Mouse (Mus musculus) limb, embryonic 13.5 days (tissue): ENCODE results near the gene Sfxn1. TPM values are rescaled to one million over a fixed set of nuclear protein-coding genes. Genes with fewer than 3 reads are reported as not detected.

Experiments used
- ATAC-seq: fragments of 200-750 bp; cut with Nextera tagmentation; 2 replicates; pipeline ENCODE4 v1.8.0; 2017; ENCODE audit warnings: low read depth, moderate number of reproducible peaks, moderate TSS enrichment; ENCODE audit not compliant: low FRiP score
- H3K27ac ChIP-seq: fragments of 300-500 bp; sonication (generic); 2 replicates; pipeline ENCODE4 v1.5.1; 2015; ENCODE audit warnings: inconsistent platforms, mild to moderate bottlenecking, moderate library complexity
- H3K27me3 ChIP-seq: fragments of 300-500 bp; sonication (generic); 2 replicates; pipeline ENCODE4 v1.6.1; 2015; ENCODE audit warnings: mild to moderate bottlenecking, inconsistent platforms
- H3K36me3 ChIP-seq: fragments of 300-500 bp; sonication (generic); 2 replicates; pipeline ENCODE4 v1.6.1; 2015; ENCODE audit warnings: inconsistent platforms, mild to moderate bottlenecking, moderate library complexity
- H3K4me1 ChIP-seq: fragments of 300-500 bp; sonication (generic); 2 replicates; pipeline ENCODE4 v1.6.1; 2015; ENCODE audit warnings: inconsistent platforms
- H3K4me2 ChIP-seq: fragments of 300-500 bp; sonication (generic); replicated peaks from 2 replicates; pipeline ENCODE4 v1.6.1; 2015; ENCODE audit warnings: inconsistent platforms, mild to moderate bottlenecking, moderate library complexity
- H3K4me3 ChIP-seq: fragments of 300-500 bp; sonication (generic); 2 replicates; pipeline ENCODE4 v1.5.1; 2015; ENCODE audit warnings: moderate library complexity, mild to moderate bottlenecking, inconsistent platforms
- H3K9ac ChIP-seq: fragments of 300-500 bp; sonication (generic); 2 replicates; pipeline ENCODE4 v1.6.1; 2015; ENCODE audit warnings: mild to moderate bottlenecking, inconsistent platforms
- H3K9me3 ChIP-seq: fragments of 300-500 bp; sonication (generic); 2 replicates; pipeline ENCODE4 v1.6.1; 2016; ENCODE audit warnings: inconsistent platforms
- WGBS: fragments of 180-500 bp; shearing (Covaris S2); methylation state at CpG from one replicate; pipeline ENCODE4 v1.1.7; 2015; 5-methylcytosine and 5-hydroxymethylcytosine counted together
- polyA plus RNA-seq: library from polyadenylated mRNA; unstranded; fragments of >200 nt; fragmentation: Nextera tagmentation; extraction: Ambion mirVana; gene quantifications from 2 replicates; pipeline ENCODE4 v1.2.1, GENCODE M21; 2015

Sfxn1 gene
- polyA plus RNA-seq, 1 experiment from 2014 or later, result 53.7 TPM

GRCm38 (mm10) chr13:54063292-54063691, 8.4 kb upstream of the Sfxn1 start:
- no peak overlapping the region for H3K27ac ChIP-seq
- no peak overlapping the region for H3K4me3 ChIP-seq
- WGBS, result 0% methylated on average over 3 of the region's 3 CpGs
- no peak overlapping the region for H3K4me2 ChIP-seq
- no peak for ATAC-seq
- no peaks in the 10 kb centered on the region for H3K4me1 ChIP-seq
- H3K27me3 ChIP-seq, result peaks cover 53% of the 10 kb centered on the region
- no peaks in the 10 kb centered on the region for H3K36me3 ChIP-seq
- no peaks in the 10 kb centered on the region for H3K9me3 ChIP-seq
- H3K9ac ChIP-seq, result no peak overlapping the region

GRCm38 (mm10) chr13:54066081-54066746, 5.5 kb upstream of the Sfxn1 start:
- Histone ChIP-seq H3K9ac (no peak overlapping the region), H3K27me3 (peaks cover 55% of the 10 kb centered on the region), H3K4me3 (no peak overlapping the region), H3K4me1 (no peaks in the 10 kb centered on the region), H3K9me3 (0 out of 2 replicates have a peak, but pooled peaks cover 4% of the 10 kb centered on the region), H3K36me3 (no peaks in the 10 kb centered on the region), H3K4me2 (no peak overlapping the region), H3K27ac (no peak overlapping the region)
- no peak for ATAC-seq
- WGBS, result 83% methylated on average over 3 of the region's 3 CpGs

GRCm38 (mm10) chr13:54067617-54068166, 4.0 kb upstream of the Sfxn1 start:
- ATAC-seq, result no peak
- WGBS, result 42% methylated on average over 6 of the region's 6 CpGs
- Histone ChIP-seq H3K4me1 (peaks cover 8% of the 10 kb centered on the region), H3K27ac (no peak overlapping the region), H3K4me3 (no peak overlapping the region), H3K9me3 (0 out of 2 replicates have a peak, but pooled peaks cover 4% of the 10 kb centered on the region), H3K27me3 (peaks cover 44% of the 10 kb centered on the region), H3K4me2 (no peak overlapping the region), H3K36me3 (no peaks in the 10 kb centered on the region), H3K9ac (no peak overlapping the region)

DNA sequence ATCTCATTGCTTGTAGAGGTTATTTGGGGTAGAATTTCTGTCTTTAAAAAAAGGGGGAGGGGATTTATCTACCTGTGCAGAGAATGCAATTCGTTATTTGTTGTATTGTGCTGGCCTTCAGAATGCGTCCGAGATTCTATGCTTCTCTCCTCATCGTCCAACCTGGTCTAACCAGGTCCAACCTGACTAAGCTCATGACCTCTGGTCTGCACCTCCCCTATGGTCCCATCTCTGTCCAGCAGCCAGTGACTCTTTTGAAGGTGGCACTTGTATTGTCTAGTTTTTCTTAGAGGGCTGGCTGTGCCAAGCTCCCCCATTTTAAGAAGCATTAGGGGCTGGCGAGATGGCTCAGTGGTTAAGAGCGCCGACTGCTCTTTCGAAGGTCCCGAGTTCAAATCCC, 658 bp upstream of the Sfxn1 start:
- WGBS, result 90% methylated on average over 9 of the region's 9 CpGs
- Histone ChIP-seq H3K4me2 (no peak overlapping the region), H3K9ac (no peak overlapping the region), H3K27me3 (peaks cover 22% of the 10 kb centered on the region), H3K9me3 (0 out of 2 replicates have a peak, but pooled peaks cover 4% of the 10 kb centered on the region), H3K36me3 (no peaks in the 10 kb centered on the region), H3K4me3 (no peak overlapping the region), H3K4me1 (peaks cover 29% of the 10 kb centered on the region), H3K27ac (no peak overlapping the region)
- ATAC-seq, result no peak

DNA sequence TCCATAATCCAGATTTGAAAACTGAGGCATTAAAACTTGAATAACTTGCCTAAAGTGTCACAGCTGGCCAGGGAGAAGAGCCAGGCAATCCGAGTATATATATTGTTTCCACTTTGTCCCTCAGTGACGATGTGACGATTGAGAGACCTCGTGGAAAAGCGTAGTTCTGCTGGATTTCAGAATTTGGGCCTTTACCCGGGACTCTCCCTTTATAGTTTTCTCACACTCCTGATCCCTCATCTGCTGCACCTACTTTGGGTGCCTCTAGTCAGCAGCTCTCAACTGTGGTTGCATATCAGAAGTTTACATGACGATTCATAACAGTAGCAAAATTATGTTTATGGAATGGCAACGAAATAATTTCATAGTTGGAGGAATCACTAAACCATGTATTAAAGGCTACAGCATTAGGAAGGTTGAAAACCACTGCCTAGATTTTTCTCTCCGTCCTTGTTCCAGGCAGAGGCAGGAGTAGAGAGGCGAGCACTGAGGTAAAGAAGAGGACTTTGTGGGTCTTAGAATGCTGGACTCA, 923 bp downstream of the Sfxn1 start:
- Histone ChIP-seq H3K9ac (peak overlapping the region; percentile 86), H3K4me2 (peak overlapping the region; percentile 77), H3K27ac (no peak overlapping the region), H3K27me3 (peaks cover 18% of the 10 kb centered on the region), H3K36me3 (no peaks in the 10 kb centered on the region), H3K9me3 (0 out of 2 replicates have a peak, but pooled peaks cover 4% of the 10 kb centered on the region), H3K4me3 (peak overlapping the region; percentile 76), H3K4me1 (peaks cover 29% of the 10 kb centered on the region)
- ATAC-seq, result no peak
- WGBS, result 36% methylated on average over 10 of the region's 10 CpGs

GRCm38 (mm10) chr13:54073066-54073465, 1.4 kb downstream of the Sfxn1 start:
- peak overlapping the region; percentile 77 for H3K4me2 ChIP-seq
- no peaks in the 10 kb centered on the region for H3K36me3 ChIP-seq
- 0 out of 2 replicates have a peak, but pooled peaks cover 4% of the 10 kb centered on the region for H3K9me3 ChIP-seq
- WGBS, result 33% methylated on average over 1 of the region's 1 CpGs
- H3K9ac ChIP-seq, result no peak overlapping the region
- peak overlapping the region; percentile 76 for H3K4me3 ChIP-seq
- H3K27me3 ChIP-seq, result peaks cover 15% of the 10 kb centered on the region
- ATAC-seq, result no peak
- H3K4me1 ChIP-seq, result peaks cover 29% of the 10 kb centered on the region
- no peak overlapping the region for H3K27ac ChIP-seq

DNA sequence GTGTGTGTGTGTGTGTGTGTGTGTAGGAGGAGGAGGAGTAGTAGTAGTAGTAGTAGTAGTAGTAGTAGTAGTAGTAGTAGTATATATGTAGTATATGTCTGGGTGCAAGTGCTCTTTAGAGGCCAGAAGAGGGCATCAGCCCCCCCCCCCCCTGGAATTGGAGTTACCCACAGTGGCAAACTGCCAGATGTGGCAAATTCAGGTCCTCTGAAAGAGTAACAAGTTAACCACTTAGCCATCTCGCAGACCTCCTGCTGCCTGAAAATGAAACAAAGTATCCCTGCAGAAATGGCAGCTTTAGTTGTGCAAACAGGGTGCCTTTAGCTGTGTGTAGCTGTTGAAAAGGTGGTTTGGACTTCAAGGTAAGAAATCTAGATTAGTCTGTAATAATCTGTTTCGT, 1.8 kb downstream of the Sfxn1 start:
- H3K36me3 ChIP-seq, result no peaks in the 10 kb centered on the region
- peak overlapping the region; percentile 77; the same call in 1 of the 2 replicates for H3K4me2 ChIP-seq
- H3K27ac ChIP-seq, result no peak overlapping the region
- 0 out of 2 replicates have a peak, but pooled peaks cover 4% of the 10 kb centered on the region for H3K9me3 ChIP-seq
- no peak overlapping the region for H3K9ac ChIP-seq
- peaks cover 11% of the 10 kb centered on the region for H3K27me3 ChIP-seq
- ATAC-seq, result no peak
- peaks cover 29% of the 10 kb centered on the region for H3K4me1 ChIP-seq
- H3K4me3 ChIP-seq, result no peak overlapping the region
- 55% methylated on average over 2 of the region's 2 CpGs for WGBS

DNA sequence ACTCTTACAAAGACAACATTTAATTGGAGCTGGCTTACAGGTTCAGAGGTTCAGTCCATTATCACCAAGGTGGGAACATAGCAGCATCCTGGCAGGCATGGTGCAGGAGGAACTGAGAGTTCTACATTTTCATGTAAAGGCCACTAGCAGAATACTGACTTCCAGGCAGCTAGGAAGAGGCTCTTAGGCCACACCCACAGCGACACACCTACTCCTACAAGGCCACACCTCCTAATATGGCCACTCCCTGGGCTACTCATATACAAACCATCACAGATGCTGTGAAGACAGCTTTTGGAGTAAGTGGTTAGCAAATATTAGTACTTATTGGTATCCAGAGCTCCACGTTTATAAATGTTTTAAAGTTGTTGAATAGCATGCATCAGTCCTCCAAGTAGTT, 3.7 kb downstream of the Sfxn1 start:
- Histone ChIP-seq H3K27ac (no peak overlapping the region), H3K9me3 (no peaks in the 10 kb centered on the region), H3K4me1 (peaks cover 40% of the 10 kb centered on the region), H3K4me2 (no peak overlapping the region), H3K27me3 (0 out of 2 replicates have a peak, but pooled peaks cover under 1% of the 10 kb centered on the region), H3K9ac (no peak overlapping the region), H3K4me3 (no peak overlapping the region), H3K36me3 (no peaks in the 10 kb centered on the region)
- ATAC-seq, result no peak
- 85% methylated on average over 2 of the region's 2 CpGs for WGBS

DNA sequence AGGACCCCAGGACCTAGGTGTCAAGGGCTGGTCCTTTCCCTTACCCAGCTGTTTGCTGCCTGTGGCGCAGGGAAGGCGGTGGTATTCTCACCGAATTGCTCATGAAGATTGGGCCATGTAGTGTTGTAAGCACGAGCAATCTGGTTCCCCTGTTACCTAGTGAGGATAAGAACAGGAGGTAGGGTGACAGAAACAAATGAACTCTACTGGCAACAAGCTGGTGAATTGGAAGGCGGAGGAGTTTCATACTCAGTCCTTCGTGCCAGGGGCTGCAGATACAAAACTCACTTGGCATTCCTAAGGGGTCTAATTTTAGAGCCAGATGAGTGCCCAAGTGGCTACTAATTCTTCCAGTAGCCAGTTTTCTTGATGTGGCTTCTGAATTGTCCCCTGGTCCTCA, 4.4 kb downstream of the Sfxn1 start:
- Histone ChIP-seq H3K4me2 (no peak overlapping the region), H3K27ac (no peak overlapping the region), H3K36me3 (no peaks in the 10 kb centered on the region), H3K9me3 (no peaks in the 10 kb centered on the region), H3K4me3 (no peak overlapping the region), H3K4me1 (peaks cover 44% of the 10 kb centered on the region), H3K27me3 (no peaks in the 10 kb centered on the region), H3K9ac (no peak overlapping the region)
- no peak for ATAC-seq
- 93% methylated on average over 6 of the region's 6 CpGs for WGBS

DNA sequence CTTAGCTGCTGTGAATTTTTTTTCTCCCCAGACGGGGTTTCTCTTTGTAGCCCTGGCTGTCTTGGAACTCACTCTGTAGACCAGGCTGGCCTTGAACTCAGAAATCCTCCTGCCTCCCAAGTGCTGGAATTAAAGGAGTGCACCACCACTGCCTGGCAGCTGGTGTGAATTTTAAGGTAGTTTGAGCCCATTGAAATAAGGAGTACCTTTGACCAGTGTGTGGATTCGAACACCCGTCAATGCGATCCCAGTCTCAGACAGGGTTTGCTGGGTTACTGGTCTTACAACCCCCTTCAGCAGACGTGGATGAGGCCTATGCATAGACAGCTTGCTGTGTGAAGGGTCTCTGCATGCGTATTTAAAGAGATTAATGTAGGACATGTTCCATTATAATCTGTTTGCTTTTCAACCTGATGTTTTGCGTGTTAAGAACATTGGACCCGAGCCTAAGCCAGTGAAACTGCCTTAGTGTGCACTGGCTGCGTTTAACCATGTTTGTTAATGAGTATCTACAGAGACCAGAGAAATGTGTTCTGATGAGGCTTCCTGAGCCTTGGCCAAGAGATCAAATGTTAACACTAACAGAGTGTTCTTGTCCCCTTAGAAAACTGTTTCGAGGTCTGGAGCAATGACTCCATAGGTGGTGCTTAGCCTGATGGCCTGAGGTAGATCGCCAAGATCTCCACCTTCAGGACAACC, 5.2 kb downstream of the Sfxn1 start:
- no peak overlapping the region for H3K4me2 ChIP-seq
- no peak overlapping the region for H3K27ac ChIP-seq
- H3K4me1 ChIP-seq, result peaks cover 44% of the 10 kb centered on the region
- no peak overlapping the region for H3K9ac ChIP-seq
- H3K27me3 ChIP-seq, result no peaks in the 10 kb centered on the region
- no peak overlapping the region for H3K4me3 ChIP-seq
- ATAC-seq, result no peak
- H3K36me3 ChIP-seq, result no peaks in the 10 kb centered on the region
- 87% methylated on average over 11 of the region's 11 CpGs for WGBS
- no peaks in the 10 kb centered on the region for H3K9me3 ChIP-seq

DNA sequence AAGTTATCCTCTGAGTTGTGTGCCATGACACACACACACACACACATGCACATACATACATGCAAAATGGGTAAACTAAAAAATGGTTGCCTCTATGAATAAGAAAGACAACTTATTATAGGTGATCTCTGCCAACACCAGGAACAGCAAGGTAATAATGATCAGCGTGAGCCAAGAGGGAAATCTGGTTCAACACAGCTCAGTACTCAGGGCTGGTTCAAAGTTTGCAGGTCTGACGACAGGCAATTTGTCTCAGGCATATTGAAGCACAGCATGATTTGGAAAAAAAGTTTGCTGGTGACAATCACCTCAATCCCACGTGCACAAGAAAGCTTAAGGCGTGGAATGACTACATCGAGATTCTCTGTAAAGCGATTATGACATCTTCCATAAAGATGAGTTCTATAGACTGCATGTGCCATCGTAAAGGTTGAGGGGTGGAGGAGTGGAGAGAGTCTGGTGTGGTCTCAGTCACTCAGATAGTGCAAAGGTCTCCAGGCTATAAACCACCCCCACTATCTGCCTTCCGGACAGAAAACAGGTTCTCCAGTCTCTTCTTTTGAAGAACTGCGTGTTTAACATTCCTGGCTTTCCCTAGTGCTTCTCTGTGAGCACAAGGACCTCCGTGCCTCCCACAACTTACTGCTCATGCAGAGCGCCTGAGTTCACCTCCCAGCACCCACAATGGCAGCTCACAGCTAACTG, 6.0 kb downstream of the Sfxn1 start:
- H3K9ac ChIP-seq, result no peak overlapping the region
- no peaks in the 10 kb centered on the region for H3K36me3 ChIP-seq
- no peaks in the 10 kb centered on the region for H3K9me3 ChIP-seq
- no peak overlapping the region for H3K27ac ChIP-seq
- ATAC-seq, result no peak
- H3K4me2 ChIP-seq, result no peak overlapping the region
- no peak overlapping the region for H3K4me3 ChIP-seq
- no peaks in the 10 kb centered on the region for H3K27me3 ChIP-seq
- H3K4me1 ChIP-seq, result peaks cover 37% of the 10 kb centered on the region
- 55% methylated on average over 11 of the region's 11 CpGs for WGBS
